Mouse (Mus musculus): Measurements from ENCODE around the gene Sbno2.
A peak's percentile ranks its signal among the peaks of the same experiment; 100 is the strongest.

The Sbno2 gene

GRCm38 (mm10) chr10:80121639-80122038 lies 16.3 kb upstream of the Sbno2 start:
- no peak for DNase-seq

- no peak for DNase-seq
Measured at GRCm38 (mm10) chr10:80120146-80120545, 14.8 kb upstream of the Sbno2 start.

- peak; percentile 61 to 69 for DNase-seq
Measured at GRCm38 (mm10) chr10:80118552-80118951, 13.2 kb upstream of the Sbno2 start.

GRCm38 (mm10) chr10:80117736-80118135 lies 12.4 kb upstream of the Sbno2 start:
- peak; percentile 77 to 85 for DNase-seq

- peak; percentile 65 to 68 for DNase-seq
Measured at GRCm38 (mm10) chr10:80116927-80117691, 11.7 kb upstream of the Sbno2 start.

GRCm38 (mm10) chr10:80116563-80116926 lies 11.2 kb upstream of the Sbno2 start:
- peak; percentile 40 to 51 for DNase-seq

GRCm38 (mm10) chr10:80115944-80116335 lies 10.6 kb upstream of the Sbno2 start:
- DNase-seq = no peak

GRCm38 (mm10) chr10:80115290-80115943 lies 10.0 kb upstream of the Sbno2 start, which contains the start of gene Stk11:
Gene Stk11, plus strand, starts transcription at chr10:80115803.
- DNase-seq = peak; percentile 100

GRCm38 (mm10) chr10:80114341-80115284 lies 9.2 kb upstream of the Sbno2 start:
- peak; percentile 96 to 97 for DNase-seq

GRCm38 (mm10) chr10:80107678-80108077 lies 2.3 kb upstream of the Sbno2 start:
- DNase-seq = no peak

GRCm38 (mm10) chr10:80105926-80106325 lies 555 bp upstream of the Sbno2 start:
- no peak for DNase-seq

- no peak for DNase-seq
Measured at GRCm38 (mm10) chr10:80104181-80104580, 1.2 kb downstream of the Sbno2 start.

- no peak for DNase-seq
Measured at GRCm38 (mm10) chr10:80103032-80103431, 2.3 kb downstream of the Sbno2 start.

GRCm38 (mm10) chr10:80102216-80102915 lies 3.0 kb downstream of the Sbno2 start:
- DNase-seq = peak; percentile 91 to 94

- DNase-seq = no peak
Measured at GRCm38 (mm10) chr10:80100982-80101381, 4.4 kb downstream of the Sbno2 start.

GRCm38 (mm10) chr10:80098630-80099029 lies 6.7 kb downstream of the Sbno2 start:
- no peak for DNase-seq

GRCm38 (mm10) chr10:80097275-80097674 lies 8.1 kb downstream of the Sbno2 start:
- DNase-seq = no peak

GRCm38 (mm10) chr10:80095547-80095946 lies 9.8 kb downstream of the Sbno2 start:
- DNase-seq = no peak

- no peak for DNase-seq
Measured at GRCm38 (mm10) chr10:80094684-80095083, 10.7 kb downstream of the Sbno2 start.

GRCm38 (mm10) chr10:80094085-80094484 lies 11.3 kb downstream of the Sbno2 start:
- no peak for DNase-seq

GRCm38 (mm10) chr10:80092690-80093089 lies 12.7 kb downstream of the Sbno2 start:
- DNase-seq = no peak

- no peak for DNase-seq
Measured at GRCm38 (mm10) chr10:80091527-80091926, 13.8 kb downstream of the Sbno2 start.
